ENCODE assay signal across 9 mouse cellular contexts in genomic region chr3:92902992-92903391, GRCm38 (mm10). TPM values are rescaled to one million over a fixed set of nuclear protein-coding genes. Genes with fewer than 3 reads are reported as not detected.
DNase-seq lines count a peak whose midpoint lies in the region; ATAC-seq and TF ChIP-seq lines count a peak whose summit lies in the region.
"Had no signal": no experiment of that assay in that cellular context is flagged by ENCODE, and none has a peak within 500 bp of the region (broad histone marks: within the 10 kb centered on the region; RNA-seq: fewer than 3 reads in every experiment).

No protein-coding gene starts in this region.

- TF ChIP-seq EP300 in liver, postnatal 0 days (IDR thresholded peaks at IDR 0.05; ENCODE audit: low read depth), result no peak

- peak; percentile 19 for TF ChIP-seq CTCF in C2C12 (IDR thresholded peaks at IDR 0.05; ENCODE audit: control insufficient read depth, insufficient read depth, insufficient read length)
- peak; percentile 66 for TF ChIP-seq CTCF in hindbrain, postnatal 0 days (IDR thresholded peaks at IDR 0.05; ENCODE audit: low read depth)
- TF ChIP-seq CTCF in liver, postnatal 0 days (IDR thresholded peaks at IDR 0.05; ENCODE audit: low read depth), result peak; percentile 68

- H3ac ChIP-seq in C2C12 (ENCODE audit: control insufficient read depth, insufficient read length, low read depth), result no peak overlapping the region

- H3K4me2 ChIP-seq in intestine, embryonic 14.5 days (ENCODE audit: low read length), result no peak overlapping the region
- no peak overlapping the region for H3K4me2 ChIP-seq in intestine, embryonic 16.5 days (ENCODE audit: low read depth, low read length)
- no peak overlapping the region for H3K4me2 ChIP-seq in hindbrain, postnatal 0 days (ENCODE audit: low read depth, low read length)
- no peak overlapping the region for H3K4me2 ChIP-seq in liver, postnatal 0 days (ENCODE audit: low read depth, low read length)
- H3K4me2 ChIP-seq: embryonic facial prominence, embryonic 12.5 days had no signal

- 28% methylated on average over 3 of the region's 3 CpGs for whole genome bisulfite sequencing in intestine, embryonic 14.5 days
- WGBS in intestine, embryonic 16.5 days, result 25% methylated on average over 3 of the region's 3 CpGs
- WGBS in hindbrain, postnatal 0 days, result 26% methylated on average over 3 of the region's 3 CpGs
- WGBS in liver, postnatal 0 days (ENCODE audit: insufficient replicate concordance), result 23% methylated on average over 3 of the region's 3 CpGs

- H3K4me3 ChIP-seq in intestine, embryonic 14.5 days (ENCODE audit: low read depth, low read length), result no peak overlapping the region
- no peak overlapping the region for H3K4me3 ChIP-seq in intestine, embryonic 16.5 days (ENCODE audit: low read length)
- H3K4me3 ChIP-seq in C2C12 (ENCODE audit: insufficient read depth, poor library complexity, severe bottlenecking), result no peak overlapping the region
- no peak overlapping the region for H3K4me3 ChIP-seq in hindbrain, postnatal 0 days (ENCODE audit: low read length)
- no peak overlapping the region for H3K4me3 ChIP-seq in liver, postnatal 0 days (ENCODE audit: low read depth, low read length)
- H3K4me3 ChIP-seq: embryonic facial prominence, embryonic 12.5 days had no signal

- no peaks in the 10 kb centered on the region for H3K36me3 ChIP-seq in intestine, embryonic 14.5 days (ENCODE audit: control insufficient read depth, insufficient read depth, low read length)
- no peaks in the 10 kb centered on the region for H3K36me3 ChIP-seq in intestine, embryonic 16.5 days (ENCODE audit: control insufficient read depth, insufficient read depth, low read length)
- no peaks in the 10 kb centered on the region for H3K36me3 ChIP-seq in C2C12 (ENCODE audit: control insufficient read depth, insufficient read depth)
- no peaks in the 10 kb centered on the region for H3K36me3 ChIP-seq in hindbrain, postnatal 0 days (ENCODE audit: insufficient read depth, low read length)
- no peaks in the 10 kb centered on the region for H3K36me3 ChIP-seq in liver, postnatal 0 days (replicated peaks; ENCODE audit: insufficient read depth, low read length)
- H3K36me3 ChIP-seq: embryonic facial prominence, embryonic 12.5 days had no signal

- no peak overlapping the region for H3K27ac ChIP-seq in intestine, embryonic 14.5 days (ENCODE audit: low read depth)
- H3K27ac ChIP-seq in intestine, embryonic 16.5 days (ENCODE audit: low read length), result no peak overlapping the region
- H3K27ac ChIP-seq in hindbrain, postnatal 0 days, result no peak overlapping the region
- H3K27ac ChIP-seq in liver, postnatal 0 days (ENCODE audit: low read depth), result no peak overlapping the region
- H3K27ac ChIP-seq: embryonic facial prominence, embryonic 12.5 days had no signal

- H3K9me3 ChIP-seq in intestine, embryonic 14.5 days (ENCODE audit: control insufficient read depth, low read length), result no peaks in the 10 kb centered on the region
- no peaks in the 10 kb centered on the region for H3K9me3 ChIP-seq in intestine, embryonic 16.5 days (ENCODE audit: control insufficient read depth, low read length)
- no peaks in the 10 kb centered on the region for H3K9me3 ChIP-seq in hindbrain, postnatal 0 days (ENCODE audit: low read length)
- H3K9me3 ChIP-seq in liver, postnatal 0 days (ENCODE audit: low read length), result no peaks in the 10 kb centered on the region
- H3K9me3 ChIP-seq: embryonic facial prominence, embryonic 12.5 days had no signal

- no peaks in the 10 kb centered on the region for H3K4me1 ChIP-seq in intestine, embryonic 14.5 days (replicated peaks; ENCODE audit: control insufficient read depth, insufficient read depth, low read length)
- no peaks in the 10 kb centered on the region for H3K4me1 ChIP-seq in intestine, embryonic 16.5 days (ENCODE audit: control insufficient read depth, insufficient read depth, low read length)
- H3K4me1 ChIP-seq in hindbrain, postnatal 0 days (ENCODE audit: insufficient read depth, low read length), result no peaks in the 10 kb centered on the region
- H3K4me1 ChIP-seq in liver, postnatal 0 days (ENCODE audit: insufficient read depth), result no peaks in the 10 kb centered on the region
- H3K4me1 ChIP-seq: embryonic facial prominence, embryonic 12.5 days had no signal

- H3K27me3 ChIP-seq in intestine, embryonic 14.5 days (replicated peaks; ENCODE audit: control insufficient read depth, insufficient read depth, low read length), result no peaks in the 10 kb centered on the region
- H3K27me3 ChIP-seq in intestine, embryonic 16.5 days (replicated peaks; ENCODE audit: control insufficient read depth, insufficient read depth, low read length), result no peaks in the 10 kb centered on the region
- H3K27me3 ChIP-seq in C2C12 (ENCODE audit: control insufficient read depth, insufficient read depth, insufficient read length), result no peaks in the 10 kb centered on the region
- H3K27me3 ChIP-seq in hindbrain, postnatal 0 days (ENCODE audit: insufficient read depth, low read length), result no peaks in the 10 kb centered on the region
- H3K27me3 ChIP-seq in liver, postnatal 0 days (ENCODE audit: insufficient read depth, low read length), result no peaks in the 10 kb centered on the region
- H3K27me3 ChIP-seq: embryonic facial prominence, embryonic 12.5 days had no signal

- no peaks in the 10 kb centered on the region for H3K79me2 ChIP-seq in C2C12 (ENCODE audit: control insufficient read depth, insufficient read depth)

- no peaks in the 10 kb centered on the region for H3K79me3 ChIP-seq in C2C12 (ENCODE audit: low read depth)

- no peak overlapping the region for H3K9ac ChIP-seq in intestine, embryonic 14.5 days (ENCODE audit: low read length)
- H3K9ac ChIP-seq in intestine, embryonic 16.5 days (ENCODE audit: low read depth, low read length), result no peak overlapping the region
- H3K9ac ChIP-seq in hindbrain, postnatal 0 days (replicated peaks; ENCODE audit: low read length), result no peak overlapping the region
- no peak overlapping the region for H3K9ac ChIP-seq in liver, postnatal 0 days (replicated peaks)
- H3K9ac ChIP-seq: embryonic facial prominence, embryonic 12.5 days had no signal

- DNase-seq in intestine, embryonic 14.5 days (ENCODE audit: low spot score), result peak; percentile 63
- peak; percentile 63 for DNase-seq in R1 (ENCODE audit: low read depth, low spot score)
- DNase-seq in hindbrain, postnatal 0 days (ENCODE audit: low spot score), result peak; percentile 25
- peak; percentile 29 for DNase-seq in liver, postnatal 0 days
- DNase-seq in natural killer cell, adult 2 months (ENCODE audit: low spot score in 2 of 2), result no peak

- no peak for ATAC-seq in intestine, embryonic 14.5 days (replicated peaks; ENCODE audit: low FRiP score, low TSS enrichment, low read depth)
- no peak for ATAC-seq in intestine, embryonic 16.5 days
- no peak for ATAC-seq in hindbrain, postnatal 0 days
- ATAC-seq in liver, postnatal 0 days, result no peak

TF ChIP-seq in C2C12, 6 proteins besides CTCF, POLR2A, EP300 and RAD21:
- TF ChIP-seq USF1 (IDR thresholded peaks at IDR 0.05; ENCODE audit: low read depth) (no peak), MYOD1 (IDR thresholded peaks at IDR 0.05; ENCODE audit: control insufficient read depth, insufficient read length, low read depth) (no peak), MYOG (IDR thresholded peaks at IDR 0.05; ENCODE audit: control insufficient read depth, extremely low read depth, insufficient read length) (no peak), MAX (IDR thresholded peaks at IDR 0.05) (no peak), CEBPB (IDR thresholded peaks at IDR 0.05; ENCODE audit: low read depth) (no peak), FOSL1 (IDR thresholded peaks at IDR 0.05; ENCODE audit: insufficient read depth, low read length, poor library complexity, severe bottlenecking) (no peak)

RNA-seq across cellular contexts. Expression of gene Lce3a, which starts 23.0 kb away (rescaled TPM):
- not detected in 2 replicates for polyA plus RNA-seq in intestine, embryonic 14.5 days (2014; fragmentation: Nextera tagmentation; extraction: Ambion mirVana)
- polyA plus RNA-seq in intestine, embryonic 16.5 days (2015; fragmentation: Nextera tagmentation; extraction: Ambion mirVana), result not detected in 2 replicates
- not detected for polyA plus RNA-seq in C2C12 (2012; fragmentation: generic; extraction: Trizol)
- total RNA-seq in hindbrain, postnatal 0 days (2014; rRNA removed), result not detected in 2 replicates
- not detected in 2 replicates for polyA plus RNA-seq in hindbrain, postnatal 0 days (2015; fragmentation: Nextera tagmentation; extraction: Ambion mirVana)
- not detected in 2 replicates for polyA plus RNA-seq in liver, postnatal 0 days (2015; fragmentation: Nextera tagmentation; extraction: Ambion mirVana)
- total RNA-seq: left cerebral cortex, postnatal 10 days had no signal
- polyA plus RNA-seq: embryonic facial prominence, embryonic 12.5 days had no signal

RNA-seq across cellular contexts. Expression of gene Lce3b, which starts 29.8 kb away (rescaled TPM):
- not detected in 2 replicates for polyA plus RNA-seq in intestine, embryonic 14.5 days (2014; fragmentation: Nextera tagmentation; extraction: Ambion mirVana)
- polyA plus RNA-seq in intestine, embryonic 16.5 days (2015; fragmentation: Nextera tagmentation; extraction: Ambion mirVana), result not detected in 2 replicates
- not detected for polyA plus RNA-seq in C2C12 (2012; fragmentation: generic; extraction: Trizol)
- not detected in 2 replicates for total RNA-seq in hindbrain, postnatal 0 days (2014; rRNA removed)
- not detected in 2 replicates for polyA plus RNA-seq in hindbrain, postnatal 0 days (2015; fragmentation: Nextera tagmentation; extraction: Ambion mirVana)
- not detected in 2 replicates for polyA plus RNA-seq in liver, postnatal 0 days (2015; fragmentation: Nextera tagmentation; extraction: Ambion mirVana)
- total RNA-seq: left cerebral cortex, postnatal 10 days had no signal
- polyA plus RNA-seq: embryonic facial prominence, embryonic 12.5 days had no signal

RNA-seq across cellular contexts. Expression of gene 2310050C09Rik, which starts 33.0 kb away (rescaled TPM):
- polyA plus RNA-seq in intestine, embryonic 14.5 days (2014; fragmentation: Nextera tagmentation; extraction: Ambion mirVana), result not detected in 2 replicates
- polyA plus RNA-seq in intestine, embryonic 16.5 days (2015; fragmentation: Nextera tagmentation; extraction: Ambion mirVana), result not detected in 2 replicates
- polyA plus RNA-seq in C2C12 (2012; fragmentation: generic; extraction: Trizol), result not detected
- total RNA-seq in hindbrain, postnatal 0 days (2014; rRNA removed), result not detected in 2 replicates
- polyA plus RNA-seq in hindbrain, postnatal 0 days (2015; fragmentation: Nextera tagmentation; extraction: Ambion mirVana), result not detected in 2 replicates
- not detected in 2 replicates for polyA plus RNA-seq in liver, postnatal 0 days (2015; fragmentation: Nextera tagmentation; extraction: Ambion mirVana)
- total RNA-seq: left cerebral cortex, postnatal 10 days had no signal
- polyA plus RNA-seq: embryonic facial prominence, embryonic 12.5 days had no signal

RNA-seq across cellular contexts. Expression of gene Lce3c, which starts 41.3 kb away (rescaled TPM):
- 0.35 TPM in 1 of 2 replicates, not detected in the other for polyA plus RNA-seq in intestine, embryonic 14.5 days (2014; fragmentation: Nextera tagmentation; extraction: Ambion mirVana)
- not detected in 2 replicates for polyA plus RNA-seq in intestine, embryonic 16.5 days (2015; fragmentation: Nextera tagmentation; extraction: Ambion mirVana)
- not detected for polyA plus RNA-seq in C2C12 (2012; fragmentation: generic; extraction: Trizol)
- total RNA-seq in hindbrain, postnatal 0 days (2014; rRNA removed), result not detected in 2 replicates
- 0.46 and 1.3 TPM in 2 replicates for polyA plus RNA-seq in hindbrain, postnatal 0 days (2015; fragmentation: Nextera tagmentation; extraction: Ambion mirVana)
- polyA plus RNA-seq in liver, postnatal 0 days (2015; fragmentation: Nextera tagmentation; extraction: Ambion mirVana), result not detected in 2 replicates
- total RNA-seq: left cerebral cortex, postnatal 10 days had no signal
- polyA plus RNA-seq: embryonic facial prominence, embryonic 12.5 days had no signal

RNA-seq across cellular contexts. Expression of gene Lce1l, which starts 51.9 kb away (rescaled TPM):
- not detected in 2 replicates for polyA plus RNA-seq in intestine, embryonic 14.5 days (2014; fragmentation: Nextera tagmentation; extraction: Ambion mirVana)
- polyA plus RNA-seq in intestine, embryonic 16.5 days (2015; fragmentation: Nextera tagmentation; extraction: Ambion mirVana), result not detected in 2 replicates
- polyA plus RNA-seq in C2C12 (2012; fragmentation: generic; extraction: Trizol), result not detected
- total RNA-seq in hindbrain, postnatal 0 days (2014; rRNA removed), result not detected in 2 replicates
- polyA plus RNA-seq in hindbrain, postnatal 0 days (2015; fragmentation: Nextera tagmentation; extraction: Ambion mirVana), result not detected in 2 replicates
- polyA plus RNA-seq in liver, postnatal 0 days (2015; fragmentation: Nextera tagmentation; extraction: Ambion mirVana), result not detected in 2 replicates
- total RNA-seq: left cerebral cortex, postnatal 10 days had no signal
- polyA plus RNA-seq: embryonic facial prominence, embryonic 12.5 days had no signal

Comparison
In these comparisons a context has a peak if more than half of its experiments do, and no peak if none do; other contexts are left out.
1. DNase-seq: peak in intestine, embryonic 14.5 days (single experiment), R1 (single experiment), hindbrain, postnatal 0 days (single experiment) and liver, postnatal 0 days (single experiment); none in natural killer cell, adult 2 months (0 of 2).
2. Peak in every context shown above with its lines, with median percentiles within 50 percentile points of each other: CTCF ChIP-seq.